Mouse (Mus musculus) cerebellum, adult 2 months (tissue): ENCODE results near the gene Olfr1023.

Source experiments
- CTCF ChIP-seq: fragments of 200-500 bp; IDR thresholded peaks from 2 replicates; pipeline ENCODE4 v1.5.1; 2011; ENCODE audit warnings: low read depth, mild to moderate bottlenecking, control low read depth, low read length, moderate library complexity, borderline replicate concordance; ENCODE audit not compliant: insufficient read depth
- POLR2A ChIP-seq: fragments of 200-500 bp; IDR thresholded peaks from 2 replicates; pipeline ENCODE4 v1.6.1; 2011; ENCODE audit warnings: low read length, control low read depth, borderline replicate concordance; ENCODE audit not compliant: insufficient read depth

GRCm38 (mm10) chr2:85914893-85915292 is 29.5 kb downstream of the Olfr1023 start, which contains the start of gene Olfr1025-ps1:
- TF ChIP-seq CTCF = no peak
- no peak for TF ChIP-seq POLR2A
